Mouse (Mus musculus) megakaryocyte, embryonic 14.5 days (primary cell): ENCODE data around the gene Rara.

Source experiments
- FLI1 ChIP-seq: IDR thresholded peaks from 2 replicates; pipeline ENCODE4 v1.6.1; 2012; ENCODE audit warnings: low read length, inconsistent platforms, mixed read lengths
- GATA1 ChIP-seq: IDR thresholded peaks from 3 replicates; pipeline ENCODE4 v1.6.1; 2012; ENCODE audit warnings: mixed read lengths, low read length, inconsistent platforms, borderline replicate concordance

GRCm38 (mm10) chr11:98919009-98919408 is 8.6 kb upstream of the Rara start:
- no peak for TF ChIP-seq GATA1
- no peak for TF ChIP-seq FLI1
